Mouse (Mus musculus) heart, embryonic 10.5 days (tissue): ENCODE measurements around the gene Gprc6a. TPM values are rescaled to one million over a fixed set of nuclear protein-coding genes. Genes with fewer than 3 reads are reported as not detected.

Source experiments
- DNase-seq: peaks from one replicate; pipeline ENCODE4 v3.0.0-alpha.2; 2017; ENCODE audit warnings: low spot score
- H3K27ac ChIP-seq: fragments of 300-500 bp; sonication (generic); 2 replicates; pipeline ENCODE4 v1.5.1; 2016; ENCODE audit warnings: mild to moderate bottlenecking
- H3K27me3 ChIP-seq: fragments of 300-500 bp; sonication (generic); 2 replicates; pipeline ENCODE4 v1.6.1; 2016; ENCODE audit warnings: mild to moderate bottlenecking; ENCODE audit not compliant: poor library complexity, insufficient read depth, severe bottlenecking
- H3K36me3 ChIP-seq: fragments of 300-500 bp; sonication (generic); 2 replicates; pipeline ENCODE4 v1.6.1; 2016; ENCODE audit warnings: mild to moderate bottlenecking, moderate library complexity
- H3K4me1 ChIP-seq: fragments of 300-500 bp; sonication (generic); 2 replicates; pipeline ENCODE4 v1.6.1; 2016; ENCODE audit warnings: mild to moderate bottlenecking
- H3K4me3 ChIP-seq: fragments of 300-500 bp; sonication (generic); 2 replicates; pipeline ENCODE4 v1.5.1; 2016; ENCODE audit warnings: mild to moderate bottlenecking, moderate library complexity
- H3K9me3 ChIP-seq: fragments of 300-500 bp; sonication (generic); 2 replicates; pipeline ENCODE4 v1.6.1; 2016; ENCODE audit warnings: mild to moderate bottlenecking, moderate library complexity
- WGBS: fragments of 180-500 bp; shearing (Covaris S2); methylation state at CpG from one replicate; pipeline ENCODE4 v1.1.7; 2016; 5-methylcytosine and 5-hydroxymethylcytosine counted together
- polyA plus RNA-seq: library from polyadenylated mRNA; unstranded; fragments of >200 nt; fragmentation: Nextera tagmentation; extraction: Ambion mirVana; gene quantifications from 2 replicates; pipeline ENCODE4 v1.2.1, GENCODE M21; 2016

Gprc6a gene
- polyA plus RNA-seq, 1 experiment from 2014 or later: not detected

DNA sequence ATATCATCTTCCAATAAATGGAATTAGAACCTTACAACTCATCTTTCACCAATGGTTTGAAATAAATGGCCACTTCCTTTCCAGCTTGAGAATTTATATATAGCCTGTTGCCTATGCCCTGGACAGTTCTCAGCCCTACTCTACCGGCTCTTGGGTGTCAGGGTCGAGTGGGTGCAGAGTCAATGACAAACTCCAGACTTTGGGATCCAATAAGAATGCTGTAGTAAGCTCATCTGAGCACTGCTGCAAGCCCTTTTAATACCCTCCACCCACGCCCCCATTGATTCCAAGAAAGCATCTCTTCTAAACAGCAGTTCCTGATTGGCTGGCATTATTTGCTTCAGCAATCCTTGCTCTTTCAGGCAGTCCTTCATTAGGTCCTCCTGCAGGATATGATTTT lies 17.8 kb downstream of the Gprc6a start:
- no peaks in the 10 kb centered on the region for H3K27me3 ChIP-seq
- DNase-seq: peak; percentile 78
- H3K4me3 ChIP-seq: no peak overlapping the region
- no peaks in the 10 kb centered on the region for H3K9me3 ChIP-seq
- 44% methylated on average over 3 of the region's 3 CpGs for WGBS
- H3K36me3 ChIP-seq: no peaks in the 10 kb centered on the region
- H3K27ac ChIP-seq: no peak overlapping the region
- H3K4me1 ChIP-seq: peaks cover 15% of the 10 kb centered on the region

- 67% methylated on average over 9 of the region's 9 CpGs for WGBS
- no peak for DNase-seq
- no peaks in the 10 kb centered on the region for H3K27me3 ChIP-seq
- no peak overlapping the region for H3K27ac ChIP-seq
- H3K36me3 ChIP-seq: no peaks in the 10 kb centered on the region
- no peaks in the 10 kb centered on the region for H3K9me3 ChIP-seq
- peaks cover 15% of the 10 kb centered on the region for H3K4me1 ChIP-seq
- no peak overlapping the region for H3K4me3 ChIP-seq
Observed at GRCm38 (mm10) chr10:51611969-51612682, 19.1 kb downstream of the Gprc6a start.

- DNase-seq: no peak
- H3K4me3 ChIP-seq: no peak overlapping the region
- no peaks in the 10 kb centered on the region for H3K9me3 ChIP-seq
- WGBS: 77% methylated on average over 4 of the region's 4 CpGs
- peaks cover 15% of the 10 kb centered on the region for H3K4me1 ChIP-seq
- H3K27me3 ChIP-seq: no peaks in the 10 kb centered on the region
- H3K27ac ChIP-seq: no peak overlapping the region
- no peaks in the 10 kb centered on the region for H3K36me3 ChIP-seq
Observed at GRCm38 (mm10) chr10:51609741-51610425, 21.4 kb downstream of the Gprc6a start.

GRCm38 (mm10) chr10:51596928-51597635 lies 34.2 kb downstream of the Gprc6a start:
- DNase-seq: no peak
- Histone ChIP-seq H3K4me3 (no peak overlapping the region), H3K27ac (no peak overlapping the region), H3K36me3 (no peaks in the 10 kb centered on the region), H3K27me3 (no peaks in the 10 kb centered on the region), H3K4me1 (no peaks in the 10 kb centered on the region), H3K9me3 (no peaks in the 10 kb centered on the region)
- WGBS: 77% methylated on average over 9 of the region's 9 CpGs

DNA sequence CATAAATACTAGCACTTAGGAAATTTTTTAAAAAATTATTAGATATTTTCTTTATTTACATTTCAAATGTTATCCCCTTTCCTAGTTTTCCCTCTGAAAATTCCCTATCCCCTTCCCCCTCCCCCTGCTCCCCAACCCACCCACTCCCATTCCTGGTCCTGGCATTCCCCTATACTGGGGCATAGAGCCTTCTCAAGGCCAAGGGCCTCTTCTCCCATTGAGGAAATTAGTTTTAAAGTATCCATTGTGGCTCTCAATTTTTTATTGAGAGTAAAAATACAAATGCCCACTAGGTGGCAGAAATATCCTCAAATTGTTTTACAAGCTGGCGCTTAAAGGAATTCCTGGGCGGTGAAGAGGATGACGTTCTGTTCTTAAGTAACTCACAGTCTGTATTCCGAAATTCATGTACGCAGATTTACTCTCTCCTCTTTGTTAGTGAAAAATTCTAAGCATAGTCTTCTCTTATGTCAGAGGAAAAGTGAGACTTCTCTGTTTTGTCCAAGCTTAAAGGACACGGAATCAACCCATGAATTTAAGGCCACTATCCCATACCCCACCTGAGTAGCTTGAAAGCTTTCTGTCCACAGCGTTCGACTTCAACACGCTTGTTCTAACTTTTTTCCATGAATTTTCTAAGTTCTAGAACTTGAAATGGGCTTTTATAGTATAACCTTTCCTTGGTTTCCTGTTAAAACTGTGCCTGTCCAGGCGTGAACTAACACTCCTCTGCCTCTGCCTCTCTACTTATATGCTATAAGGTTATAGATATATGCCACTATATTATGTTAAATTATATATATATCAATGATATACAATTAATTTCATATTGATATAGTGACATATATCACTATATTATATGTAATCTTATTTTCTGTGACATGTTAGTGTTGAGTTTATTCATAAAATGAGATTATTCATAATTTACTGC lies 36.0 kb downstream of the Gprc6a start:
- no peak overlapping the region for H3K4me3 ChIP-seq
- no peaks in the 10 kb centered on the region for H3K36me3 ChIP-seq
- H3K27me3 ChIP-seq: peaks cover 10% of the 10 kb centered on the region; the same call in 1 of the 2 replicates
- DNase-seq: no peak
- no peak overlapping the region for H3K27ac ChIP-seq
- WGBS: 43% methylated on average over 10 of the region's 10 CpGs
- peaks cover under 1% of the 10 kb centered on the region; the same call in 1 of the 2 replicates for H3K4me1 ChIP-seq
- no peaks in the 10 kb centered on the region for H3K9me3 ChIP-seq

GRCm38 (mm10) chr10:51591574-51591973 lies 39.7 kb downstream of the Gprc6a start:
- 91% methylated on average over 2 of the region's 2 CpGs for WGBS
- Histone ChIP-seq H3K9me3 (no peaks in the 10 kb centered on the region), H3K27me3 (peaks cover 23% of the 10 kb centered on the region), H3K27ac (no peak overlapping the region), H3K4me3 (no peak overlapping the region), H3K36me3 (no peaks in the 10 kb centered on the region), H3K4me1 (peaks cover 4% of the 10 kb centered on the region; the same call in 1 of the 2 replicates)
- no peak for DNase-seq

- Histone ChIP-seq H3K36me3 (no peaks in the 10 kb centered on the region), H3K4me3 (peak within 1 kb of the TSS; percentile 54), H3K9me3 (no peaks in the 10 kb centered on the region), H3K27ac (no peak within 1 kb of the TSS), H3K27me3 (peaks cover 23% of the 10 kb centered on the region), H3K4me1 (peaks cover 4% of the 10 kb centered on the region; the same call in 1 of the 2 replicates)
- DNase-seq: peak; percentile 74
- 5% methylated on average over 19 of the region's 19 CpGs for WGBS
Observed at GRCm38 (mm10) chr10:51590139-51590574, 41.1 kb downstream of the Gprc6a start, which contains the start of gene Fam162b. Gene Fam162b (minus strand): TSS chr10:51590517.

DNA sequence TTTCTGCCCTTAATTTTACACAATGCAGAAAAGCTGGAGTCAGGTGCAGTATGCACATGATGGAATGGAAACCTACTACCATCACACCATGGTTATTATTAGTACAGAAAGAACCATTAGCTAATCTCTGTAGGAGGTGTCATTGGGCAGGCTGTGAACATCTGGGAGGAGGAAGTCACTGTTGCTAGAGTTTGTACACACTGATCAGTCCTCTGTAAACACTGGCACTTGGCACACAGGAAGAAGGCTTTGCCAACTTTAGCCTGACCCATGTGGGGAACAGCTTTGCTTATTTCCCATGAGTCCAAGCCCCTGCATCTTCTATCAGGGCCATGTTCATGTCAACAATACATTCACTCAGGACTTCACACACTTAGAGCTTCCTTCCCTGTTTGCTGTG lies 46.3 kb downstream of the Gprc6a start:
- no peaks in the 10 kb centered on the region for H3K9me3 ChIP-seq
- no peaks in the 10 kb centered on the region for H3K36me3 ChIP-seq
- no peaks in the 10 kb centered on the region for H3K4me1 ChIP-seq
- no peak for DNase-seq
- H3K4me3 ChIP-seq: no peak overlapping the region
- no peak overlapping the region for H3K27ac ChIP-seq
- H3K27me3 ChIP-seq: peaks cover 10% of the 10 kb centered on the region

DNA sequence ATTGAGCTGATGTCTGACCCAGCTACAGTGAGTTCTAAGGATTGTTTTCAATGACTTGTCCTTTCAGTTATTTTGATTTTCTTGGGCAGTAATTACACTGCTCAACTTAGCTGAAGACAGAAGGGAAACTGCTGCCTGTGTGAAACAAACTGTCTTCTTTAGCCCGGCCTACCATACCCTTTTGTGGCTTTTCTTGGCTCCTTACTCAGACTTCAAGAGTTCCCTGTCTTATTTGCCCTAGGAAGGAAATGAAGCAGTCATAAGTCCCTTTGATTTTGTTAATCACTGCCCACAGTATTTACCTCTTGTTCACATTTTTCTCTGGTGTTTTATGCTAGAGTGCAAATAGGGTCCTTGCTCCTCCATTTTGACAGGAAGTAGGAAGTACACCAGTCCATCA lies 46.9 kb downstream of the Gprc6a start:
- H3K27me3 ChIP-seq: peaks cover 4% of the 10 kb centered on the region
- H3K36me3 ChIP-seq: no peaks in the 10 kb centered on the region
- no peak for DNase-seq
- WGBS: 74% methylated on average over 1 of the region's 1 CpGs
- H3K9me3 ChIP-seq: no peaks in the 10 kb centered on the region
- H3K4me1 ChIP-seq: no peaks in the 10 kb centered on the region
- no peak overlapping the region for H3K4me3 ChIP-seq
- no peak overlapping the region for H3K27ac ChIP-seq

- Histone ChIP-seq H3K27me3 (no peaks in the 10 kb centered on the region), H3K36me3 (no peaks in the 10 kb centered on the region), H3K9me3 (no peaks in the 10 kb centered on the region), H3K4me3 (no peak overlapping the region), H3K4me1 (no peaks in the 10 kb centered on the region), H3K27ac (no peak overlapping the region)
- WGBS: 71% methylated on average over 9 of the region's 9 CpGs
- DNase-seq: no peak
Observed at GRCm38 (mm10) chr10:51571225-51571996, 59.9 kb downstream of the Gprc6a start.
